ENCODE assay signal across 8 mouse cellular contexts in genomic region chr14:54687251-54687650, GRCm38 (mm10). TPM values are rescaled to one million over a fixed set of nuclear protein-coding genes. Genes with fewer than 3 reads are reported as not detected.
DNase-seq lines count a peak whose midpoint lies in the region; ATAC-seq and TF ChIP-seq lines count a peak whose summit lies in the region.

No protein-coding gene starts in this region.

- H3K4me3 ChIP-seq in layer of hippocampus, adult 2 months = peak overlapping the region; percentile 64
- peak overlapping the region; percentile 88 for H3K4me3 ChIP-seq in intestine, embryonic 14.5 days (ENCODE audit: low read depth, low read length)
- H3K4me3 ChIP-seq in neural tube, embryonic 12.5 days = peak overlapping the region; percentile 69

- no peak for TF ChIP-seq CTCF in layer of hippocampus, adult 2 months (conservative IDR thresholded peaks at IDR 0.05)

- H3K27me3 ChIP-seq in intestine, embryonic 14.5 days (replicated peaks; ENCODE audit: control insufficient read depth, insufficient read depth, low read length) = no peaks in the 10 kb centered on the region
- no peaks in the 10 kb centered on the region for H3K27me3 ChIP-seq in neural tube, embryonic 12.5 days (replicated peaks)

- H3K4me1 ChIP-seq in intestine, embryonic 14.5 days (replicated peaks; ENCODE audit: control insufficient read depth, insufficient read depth, low read length) = peaks cover 13% of the 10 kb centered on the region
- H3K4me1 ChIP-seq in neural tube, embryonic 12.5 days = peaks cover 23% of the 10 kb centered on the region

- DNase-seq in layer of hippocampus, adult 2 months (ENCODE audit: low spot score in 2 of 2) = no peak
- DNase-seq in layer of hippocampus, postnatal 25 days (ENCODE audit: extremely low spot score in 1 of 2, low spot score in 1 of 2) = no peak
- peak; percentile 23 for DNase-seq in c-Kit-positive CD71-positive TER-119-positive erythroid progenitor cells, embryonic 14.5 days (ENCODE audit: low spot score)
- DNase-seq in intestine, embryonic 14.5 days (ENCODE audit: low spot score) = no peak
- DNase-seq in thymus, adult 18-20 months = no peak
- no peak for DNase-seq in right cerebral cortex, postnatal 4 days
- no peak for DNase-seq in cerebellum, postnatal 14 days

- H3K36me3 ChIP-seq in intestine, embryonic 14.5 days (ENCODE audit: control insufficient read depth, insufficient read depth, low read length) = peaks cover 46% of the 10 kb centered on the region
- peaks cover 34% of the 10 kb centered on the region for H3K36me3 ChIP-seq in neural tube, embryonic 12.5 days

- peak overlapping the region; percentile 75 for H3K4me2 ChIP-seq in intestine, embryonic 14.5 days (ENCODE audit: low read length)
- H3K4me2 ChIP-seq in neural tube, embryonic 12.5 days (replicated peaks) = peak overlapping the region; percentile 66

- no peaks in the 10 kb centered on the region for H3K9me3 ChIP-seq in intestine, embryonic 14.5 days (ENCODE audit: control insufficient read depth, low read length)
- no peaks in the 10 kb centered on the region for H3K9me3 ChIP-seq in neural tube, embryonic 12.5 days

- peak overlapping the region; percentile 89 for H3K27ac ChIP-seq in layer of hippocampus, adult 2 months
- peak overlapping the region; percentile 95 for H3K27ac ChIP-seq in intestine, embryonic 14.5 days (ENCODE audit: low read depth)
- H3K27ac ChIP-seq in neural tube, embryonic 12.5 days = no peak overlapping the region

- WGBS in intestine, embryonic 14.5 days = 3% methylated on average over 8 of the region's 8 CpGs
- WGBS in neural tube, embryonic 12.5 days = 8% methylated on average over 8 of the region's 8 CpGs

- peak overlapping the region; percentile 96 for H3K9ac ChIP-seq in intestine, embryonic 14.5 days (ENCODE audit: low read length)
- peak overlapping the region; percentile 57 for H3K9ac ChIP-seq in neural tube, embryonic 12.5 days

- no peak for ATAC-seq in intestine, embryonic 14.5 days (replicated peaks; ENCODE audit: low FRiP score, low TSS enrichment, low read depth)
- no peak for ATAC-seq in neural tube, embryonic 12.5 days (ENCODE audit: low FRiP score, low read depth)

RNA-seq across cellular contexts. Expression of gene Acin1, which starts 0.5 kb away (rescaled TPM):
- total RNA-seq in layer of hippocampus, adult 2 months (2021) = 100 to 1,000 TPM; 223 to 242 TPM
- 100 to 1,000 TPM; 172 to 215 TPM for total RNA-seq in layer of hippocampus, postnatal 25 days (2021)
- 112 TPM in 2 replicates for polyA plus RNA-seq in intestine, embryonic 14.5 days (2014; fragmentation: Nextera tagmentation; extraction: Ambion mirVana)
- polyA plus RNA-seq in neural tube, embryonic 12.5 days (2016; fragmentation: Nextera tagmentation; extraction: Ambion mirVana) = 140 and 167 TPM in 2 replicates

RNA-seq across cellular contexts. Expression of gene 1700123O20Rik, which starts 1.2 kb away (rescaled TPM):
- 10 to 100 TPM; 20.8 to 22.1 TPM for total RNA-seq in layer of hippocampus, adult 2 months (2021)
- total RNA-seq in layer of hippocampus, postnatal 25 days (2021) = 10 to 100 TPM; 27.3 to 28.7 TPM
- polyA plus RNA-seq in intestine, embryonic 14.5 days (2014; fragmentation: Nextera tagmentation; extraction: Ambion mirVana) = 83.7 and 90.7 TPM in 2 replicates
- 92.0 and 93.3 TPM in 2 replicates for polyA plus RNA-seq in neural tube, embryonic 12.5 days (2016; fragmentation: Nextera tagmentation; extraction: Ambion mirVana)

RNA-seq across cellular contexts. Expression of gene Gm29776, which starts 11.4 kb away (rescaled TPM):
- not detected for total RNA-seq in layer of hippocampus, adult 2 months (2021)
- not detected for total RNA-seq in layer of hippocampus, postnatal 25 days (2021)
- 0.09 and 0.12 TPM in 2 replicates for polyA plus RNA-seq in intestine, embryonic 14.5 days (2014; fragmentation: Nextera tagmentation; extraction: Ambion mirVana)
- 0.10 and 0.17 TPM in 2 replicates for polyA plus RNA-seq in neural tube, embryonic 12.5 days (2016; fragmentation: Nextera tagmentation; extraction: Ambion mirVana)

RNA-seq across cellular contexts. Expression of gene Cebpe, which starts 24.7 kb away (rescaled TPM):
- not detected for total RNA-seq in layer of hippocampus, adult 2 months (2021)
- not detected for total RNA-seq in layer of hippocampus, postnatal 25 days (2021)
- 0.28 TPM in 1 of 2 replicates, not detected in the other for polyA plus RNA-seq in intestine, embryonic 14.5 days (2014; fragmentation: Nextera tagmentation; extraction: Ambion mirVana)
- polyA plus RNA-seq in neural tube, embryonic 12.5 days (2016; fragmentation: Nextera tagmentation; extraction: Ambion mirVana) = 0.15 TPM in 1 of 2 replicates, not detected in the other

RNA-seq across cellular contexts. Expression of gene Cdh24, which starts 46.1 kb away (rescaled TPM):
- total RNA-seq in layer of hippocampus, adult 2 months (2021) = 10 to 100 TPM; 22.5 to 27.5 TPM
- 10 to 100 TPM; 17.5 to 22.7 TPM for total RNA-seq in layer of hippocampus, postnatal 25 days (2021)
- polyA plus RNA-seq in intestine, embryonic 14.5 days (2014; fragmentation: Nextera tagmentation; extraction: Ambion mirVana) = 4.0 and 4.9 TPM in 2 replicates
- 9.5 and 10.0 TPM in 2 replicates for polyA plus RNA-seq in neural tube, embryonic 12.5 days (2016; fragmentation: Nextera tagmentation; extraction: Ambion mirVana)
